Mouse (Mus musculus): ENCODE measurements around the gene Nek5.

GRCm38 (mm10) chr8:22145831-22146230, 21.0 kb upstream of the Nek5 start:
- TF ChIP-seq POLR2A (IDR thresholded peaks at IDR 0.05; ENCODE audit: insufficient read length, low read depth): no peak
- TF ChIP-seq POLR2AphosphoS2 (IDR thresholded peaks at IDR 0.05; ENCODE audit: insufficient read length, low read depth): no peak
- TF ChIP-seq TCF12 (IDR thresholded peaks at IDR 0.05; ENCODE audit: insufficient read depth, poor library complexity, severe bottlenecking): no peak
- no peak for TF ChIP-seq USF1 (IDR thresholded peaks at IDR 0.05; ENCODE audit: low read depth)
- no peak for TF ChIP-seq SRF (IDR thresholded peaks at IDR 0.05; ENCODE audit: control insufficient read depth, insufficient read length, low read depth)
- TF ChIP-seq TCF3 (IDR thresholded peaks at IDR 0.05; ENCODE audit: insufficient read length, low read depth): no peak
- no peak for TF ChIP-seq REST (IDR thresholded peaks at IDR 0.05; ENCODE audit: insufficient read depth, insufficient read length)
- no peak for TF ChIP-seq E2F4 (IDR thresholded peaks at IDR 0.05; ENCODE audit: insufficient read depth)
- no peak for TF ChIP-seq CEBPB (IDR thresholded peaks at IDR 0.05; ENCODE audit: insufficient read depth, poor library complexity, severe bottlenecking)
- no peak for TF ChIP-seq MYOD1 (IDR thresholded peaks at IDR 0.05; ENCODE audit: control insufficient read depth in 1 of 3, insufficient read length in 2 of 3, low read depth in 2 of 3)

Measured in myocyte (in vitro differentiated cells).